15 mouse cellular contexts compared by ENCODE assay signal in the genomic region with DNA sequence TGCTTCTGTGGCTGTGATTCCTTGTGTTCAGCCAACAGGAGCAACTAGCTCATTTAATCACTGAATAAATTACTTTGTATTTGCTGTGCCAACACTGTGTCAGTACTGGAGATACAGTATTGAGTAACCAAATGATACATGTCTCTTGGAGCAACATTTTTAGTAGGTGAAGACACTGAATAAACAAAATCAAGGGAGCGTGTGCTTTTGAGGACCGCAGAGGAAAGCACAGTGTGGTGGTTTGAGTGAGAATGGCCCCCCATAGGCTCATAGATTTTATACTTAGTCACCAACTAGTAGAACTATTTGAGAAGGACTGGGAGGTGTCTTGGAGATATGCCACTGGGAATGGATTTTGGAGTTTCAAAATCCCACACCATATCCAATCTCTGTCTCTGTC.
"Had no signal": no experiment of that assay in that cellular context is flagged by ENCODE, and none has a peak within 500 bp of the region (broad histone marks: within the 10 kb centered on the region; RNA-seq: fewer than 3 reads in every experiment).

No protein-coding gene starts in this region.

- H3K4me1 ChIP-seq: megakaryocyte, embryonic 14.5 days had no signal

- H3K36me3 ChIP-seq: midbrain, embryonic 13.5 days; midbrain, embryonic 15.5 days; neural tube, embryonic 12.5 days; stomach, embryonic 15.5 days had no signal

- ATAC-seq: liver, postnatal 0 days; midbrain, embryonic 13.5 days; midbrain, embryonic 15.5 days had no signal

- H3K27me3 ChIP-seq: neural tube, embryonic 12.5 days; stomach, embryonic 15.5 days had no signal

- DNase-seq: liver, postnatal 0 days; lung, adult 2 months; lung, postnatal 14 days; lung, postnatal 36 days; right cerebral cortex, postnatal 14 days; thymus, adult 2 months; thymus, postnatal 25 days; thymus, postnatal 4 days had no signal

- H3K27ac ChIP-seq: macrophage; midbrain, embryonic 13.5 days; midbrain, embryonic 15.5 days; neural tube, embryonic 12.5 days; stomach, embryonic 15.5 days; stomach, postnatal 0 days had no signal

- H3K4me3 ChIP-seq: megakaryocyte, embryonic 14.5 days; midbrain, embryonic 13.5 days; midbrain, embryonic 15.5 days; neural tube, embryonic 12.5 days; stomach, embryonic 15.5 days had no signal
